Mouse (Mus musculus): Measurements from ENCODE around the gene Rabggtb. TPM values are rescaled to one million over a fixed set of nuclear protein-coding genes. Genes with fewer than 3 reads are reported as not detected.
A peak's percentile ranks its signal among the peaks of the same experiment; 100 is the strongest.

Gene Rabggtb
- polyA plus RNA-seq, 1 experiment from 2014 or later, result 47.4 TPM

- ATAC-seq (ENCODE audit: insufficient read depth, low FRiP score), result no peak
- 66% methylated on average over 5 of the region's 5 CpGs for WGBS
- Histone ChIP-seq H3K4me3 (replicated peaks; ENCODE audit: low read length) (no peak overlapping the region), H3K36me3 (ENCODE audit: control insufficient read depth, insufficient read depth, low read length) (peaks cover 55% of the 10 kb centered on the region), H3K27ac (ENCODE audit: low read length) (no peak overlapping the region), H3K4me2 (ENCODE audit: low read depth, low read length) (0 out of 2 replicates have a peak overlapping the region, but pooled peaks have one; percentile 96), H3K9me3 (replicated peaks; ENCODE audit: control insufficient read depth, low read length) (no peaks in the 10 kb centered on the region), H3K27me3 (ENCODE audit: control insufficient read depth, insufficient read depth, low read length) (no peaks in the 10 kb centered on the region), H3K9ac (ENCODE audit: low read length) (no peak overlapping the region), H3K4me1 (ENCODE audit: control insufficient read depth, insufficient read depth, low read length) (peaks cover 40% of the 10 kb centered on the region)
Observed at GRCm38 (mm10) chr3:153908919-153909318, 3.9 kb downstream of the Rabggtb start.

GRCm38 (mm10) chr3:153906136-153906871 lies 6.5 kb downstream of the Rabggtb start, which contains the start of gene Msh4:
Msh4 (minus strand) TSS chr3:153906138.
- Histone ChIP-seq H3K4me3 (replicated peaks; ENCODE audit: low read length) (no peak within 1 kb of the TSS), H3K4me1 (ENCODE audit: control insufficient read depth, insufficient read depth, low read length) (peaks cover 31% of the 10 kb centered on the region), H3K9ac (ENCODE audit: low read length) (no peak within 1 kb of the TSS), H3K9me3 (replicated peaks; ENCODE audit: control insufficient read depth, low read length) (no peaks in the 10 kb centered on the region), H3K36me3 (ENCODE audit: control insufficient read depth, insufficient read depth, low read length) (peaks cover 60% of the 10 kb centered on the region), H3K4me2 (ENCODE audit: low read depth, low read length) (no peak within 1 kb of the TSS), H3K27ac (ENCODE audit: low read length) (no peak within 1 kb of the TSS; the same call in 1 of the 2 replicates), H3K27me3 (ENCODE audit: control insufficient read depth, insufficient read depth, low read length) (no peaks in the 10 kb centered on the region)
- WGBS, result 82% methylated on average over 9 of the region's 9 CpGs
- no peak for ATAC-seq (ENCODE audit: insufficient read depth, low FRiP score)

GRCm38 (mm10) chr3:153905251-153906135 lies 7.3 kb downstream of the Rabggtb start:
- WGBS, result 85% methylated on average over 49 of the region's 49 CpGs
- H3K4me2 ChIP-seq (ENCODE audit: low read depth, low read length), result no peak overlapping the region
- ATAC-seq (ENCODE audit: insufficient read depth, low FRiP score), result no peak
- H3K36me3 ChIP-seq (ENCODE audit: control insufficient read depth, insufficient read depth, low read length), result peaks cover 60% of the 10 kb centered on the region
- H3K27ac ChIP-seq (ENCODE audit: low read length), result no peak overlapping the region
- no peaks in the 10 kb centered on the region for H3K9me3 ChIP-seq (replicated peaks; ENCODE audit: control insufficient read depth, low read length)
- no peaks in the 10 kb centered on the region for H3K27me3 ChIP-seq (ENCODE audit: control insufficient read depth, insufficient read depth, low read length)
- peaks cover 23% of the 10 kb centered on the region for H3K4me1 ChIP-seq (ENCODE audit: control insufficient read depth, insufficient read depth, low read length)
- H3K9ac ChIP-seq (ENCODE audit: low read length), result no peak overlapping the region
- no peak overlapping the region for H3K4me3 ChIP-seq (replicated peaks; ENCODE audit: low read length)

GRCm38 (mm10) chr3:153904586-153904985 lies 8.2 kb downstream of the Rabggtb start:
- WGBS, result 63% methylated on average over 6 of the region's 6 CpGs
- Histone ChIP-seq H3K4me1 (ENCODE audit: control insufficient read depth, insufficient read depth, low read length) (peaks cover 15% of the 10 kb centered on the region), H3K4me3 (replicated peaks; ENCODE audit: low read length) (no peak overlapping the region), H3K27ac (ENCODE audit: low read length) (no peak overlapping the region), H3K27me3 (ENCODE audit: control insufficient read depth, insufficient read depth, low read length) (no peaks in the 10 kb centered on the region), H3K36me3 (ENCODE audit: control insufficient read depth, insufficient read depth, low read length) (peaks cover 55% of the 10 kb centered on the region), H3K9me3 (replicated peaks; ENCODE audit: control insufficient read depth, low read length) (no peaks in the 10 kb centered on the region), H3K4me2 (ENCODE audit: low read depth, low read length) (no peak overlapping the region), H3K9ac (ENCODE audit: low read length) (no peak overlapping the region)
- ATAC-seq (ENCODE audit: insufficient read depth, low FRiP score), result no peak

GRCm38 (mm10) chr3:153902595-153902994 lies 10.2 kb downstream of the Rabggtb start:
- Histone ChIP-seq H3K9me3 (replicated peaks; ENCODE audit: control insufficient read depth, low read length) (no peaks in the 10 kb centered on the region), H3K9ac (ENCODE audit: low read length) (no peak overlapping the region), H3K36me3 (ENCODE audit: control insufficient read depth, insufficient read depth, low read length) (peaks cover 36% of the 10 kb centered on the region), H3K4me1 (ENCODE audit: control insufficient read depth, insufficient read depth, low read length) (no peaks in the 10 kb centered on the region), H3K4me3 (replicated peaks; ENCODE audit: low read length) (no peak overlapping the region), H3K27ac (ENCODE audit: low read length) (peak overlapping the region; percentile 4; the same call in 1 of the 2 replicates), H3K4me2 (ENCODE audit: low read depth, low read length) (no peak overlapping the region), H3K27me3 (ENCODE audit: control insufficient read depth, insufficient read depth, low read length) (no peaks in the 10 kb centered on the region)
- 46% methylated on average over 3 of the region's 3 CpGs for WGBS
- ATAC-seq (ENCODE audit: insufficient read depth, low FRiP score), result no peak

- no peak overlapping the region for H3K4me3 ChIP-seq (replicated peaks; ENCODE audit: low read length)
- no peak for ATAC-seq (ENCODE audit: insufficient read depth, low FRiP score)
Observed at GRCm38 (mm10) chr3:153901904-153902303, 10.9 kb downstream of the Rabggtb start.

GRCm38 (mm10) chr3:153897216-153897615 lies 15.6 kb downstream of the Rabggtb start:
- H3K4me2 ChIP-seq (ENCODE audit: low read depth, low read length), result no peak overlapping the region

More at GRCm38 (mm10) chr3:153901904-153902303, 10.9 kb downstream of the Rabggtb start:
- Histone ChIP-seq H3K27ac (ENCODE audit: low read length) (no peak overlapping the region), H3K4me1 (ENCODE audit: control insufficient read depth, insufficient read depth, low read length) (no peaks in the 10 kb centered on the region), H3K9me3 (replicated peaks; ENCODE audit: control insufficient read depth, low read length) (no peaks in the 10 kb centered on the region), H3K4me2 (ENCODE audit: low read depth, low read length) (no peak overlapping the region), H3K9ac (ENCODE audit: low read length) (no peak overlapping the region), H3K36me3 (ENCODE audit: control insufficient read depth, insufficient read depth, low read length) (peaks cover 29% of the 10 kb centered on the region), H3K27me3 (ENCODE audit: control insufficient read depth, insufficient read depth, low read length) (no peaks in the 10 kb centered on the region)
- WGBS, result 67% methylated on average over 1 of the region's 1 CpGs

GRCm38 (mm10) chr3:153895454-153895853 lies 17.4 kb downstream of the Rabggtb start:
- no peak for ATAC-seq (ENCODE audit: insufficient read depth, low FRiP score)
- Histone ChIP-seq H3K4me1 (ENCODE audit: control insufficient read depth, insufficient read depth, low read length) (no peaks in the 10 kb centered on the region), H3K4me2 (ENCODE audit: low read depth, low read length) (no peak overlapping the region), H3K4me3 (replicated peaks; ENCODE audit: low read length) (no peak overlapping the region), H3K9ac (ENCODE audit: low read length) (no peak overlapping the region), H3K27me3 (ENCODE audit: control insufficient read depth, insufficient read depth, low read length) (no peaks in the 10 kb centered on the region), H3K27ac (ENCODE audit: low read length) (no peak overlapping the region), H3K36me3 (ENCODE audit: control insufficient read depth, insufficient read depth, low read length) (no peaks in the 10 kb centered on the region), H3K9me3 (replicated peaks; ENCODE audit: control insufficient read depth, low read length) (no peaks in the 10 kb centered on the region)
- 81% methylated on average over 3 of the region's 3 CpGs for WGBS

More at GRCm38 (mm10) chr3:153897216-153897615, 15.6 kb downstream of the Rabggtb start:
- H3K36me3 ChIP-seq (ENCODE audit: control insufficient read depth, insufficient read depth, low read length), result no peaks in the 10 kb centered on the region
- no peak overlapping the region for H3K4me3 ChIP-seq (replicated peaks; ENCODE audit: low read length)
- no peaks in the 10 kb centered on the region for H3K9me3 ChIP-seq (replicated peaks; ENCODE audit: control insufficient read depth, low read length)
- no peak overlapping the region for H3K27ac ChIP-seq (ENCODE audit: low read length)
- H3K4me1 ChIP-seq (ENCODE audit: control insufficient read depth, insufficient read depth, low read length), result no peaks in the 10 kb centered on the region
- H3K27me3 ChIP-seq (ENCODE audit: control insufficient read depth, insufficient read depth, low read length), result no peaks in the 10 kb centered on the region
- H3K9ac ChIP-seq (ENCODE audit: low read length), result no peak overlapping the region
- no peak for ATAC-seq (ENCODE audit: insufficient read depth, low FRiP score)
- WGBS, result 48% methylated on average over 6 of the region's 6 CpGs
